Mouse (Mus musculus): ENCODE measurements around the gene Cryzl1.

The Cryzl1 gene

GRCm38 (mm10) chr16:91740184-91740917, 11.6 kb upstream of the Cryzl1 start:
- DNase-seq (ENCODE audit: low read depth, low spot score), result no peak

DNA sequence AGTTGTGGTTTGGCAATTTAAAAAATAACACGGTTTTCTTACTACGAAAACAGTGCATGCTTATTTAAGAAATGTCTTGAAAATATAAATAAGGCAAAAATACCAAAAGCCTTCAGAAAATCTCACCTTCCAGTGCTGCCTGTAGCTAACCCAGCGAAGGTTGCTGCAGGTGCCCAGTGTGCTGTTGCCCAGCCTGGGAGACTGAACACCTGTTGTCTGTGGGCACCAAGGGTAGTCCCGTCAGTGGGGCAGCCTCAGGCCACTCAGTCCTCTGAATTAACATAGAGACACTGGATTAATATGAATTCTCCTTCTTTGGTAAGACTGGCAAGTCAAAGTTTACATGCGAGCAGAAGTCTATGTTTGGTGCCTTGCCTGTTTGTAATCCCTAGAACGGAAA, 9.7 kb upstream of the Cryzl1 start:
- DNase-seq (ENCODE audit: low read depth, low spot score), result no peak

GRCm38 (mm10) chr16:91736046-91736816, 7.5 kb upstream of the Cryzl1 start:
- no peak for DNase-seq (ENCODE audit: low read depth, low spot score)

DNA sequence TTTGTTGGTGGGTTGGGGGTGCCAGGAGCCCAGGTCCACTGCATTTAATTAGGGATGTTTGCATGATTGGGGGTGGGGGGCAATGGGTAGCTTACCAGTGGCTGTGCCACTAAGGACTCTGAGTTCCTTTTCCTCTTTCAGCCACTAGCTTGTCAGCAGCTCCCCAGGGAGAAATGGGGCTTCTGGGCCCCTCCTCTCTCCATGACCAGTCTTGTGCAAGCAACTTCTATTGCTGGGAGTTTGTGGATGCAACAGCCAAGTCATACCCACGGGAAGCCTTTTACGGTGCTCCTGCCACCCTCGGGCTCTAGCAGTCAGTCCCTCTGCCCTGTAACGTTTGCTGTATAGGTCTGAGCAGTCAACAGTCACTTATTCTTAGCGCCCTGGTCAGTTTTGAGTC, 6.0 kb upstream of the Cryzl1 start:
- no peak for DNase-seq (ENCODE audit: low read depth, low spot score)

DNA sequence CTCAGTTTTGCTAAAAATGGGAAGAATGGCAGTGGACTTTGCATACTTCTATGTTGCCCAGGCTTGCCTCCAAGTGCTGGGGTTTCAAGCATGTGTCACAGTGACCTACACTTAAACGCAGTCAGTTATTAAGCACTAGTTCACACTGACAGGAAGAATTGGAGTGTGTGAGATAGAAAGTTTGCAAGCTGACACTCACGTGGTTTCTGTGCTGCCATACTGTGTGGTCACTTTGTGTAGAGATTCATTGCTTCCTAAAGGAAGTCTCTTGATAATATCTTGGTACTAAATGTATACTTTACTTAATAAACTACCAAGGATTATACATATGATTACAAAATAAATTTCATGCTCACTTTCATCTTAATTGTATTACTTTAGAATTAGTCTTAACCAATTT, 4.0 kb upstream of the Cryzl1 start:
- DNase-seq (ENCODE audit: low read depth, low spot score), result no peak

DNA sequence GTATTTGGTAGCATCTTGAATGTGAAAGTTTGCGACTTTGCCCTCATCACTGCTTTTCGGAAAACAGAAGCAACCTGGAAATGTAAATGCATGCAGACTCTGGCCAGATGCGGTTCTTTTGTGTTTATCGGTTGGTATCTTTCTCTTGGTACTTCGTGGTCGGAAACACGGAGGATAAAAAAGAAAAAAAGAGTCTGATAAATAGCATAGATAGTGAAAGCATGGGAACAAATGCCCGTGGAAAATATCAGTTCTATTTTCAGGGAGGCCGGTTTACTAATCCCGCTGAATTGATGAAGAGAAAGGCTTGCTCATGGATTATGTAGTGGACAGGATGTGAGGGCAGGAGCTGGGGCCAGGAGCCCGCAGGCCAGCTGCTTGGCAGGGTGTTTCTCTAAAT, 1.7 kb upstream of the Cryzl1 start:
- DNase-seq (ENCODE audit: low read depth, low spot score), result no peak

GRCm38 (mm10) chr16:91729821-91730441, 1.2 kb upstream of the Cryzl1 start:
- no peak for DNase-seq (ENCODE audit: low read depth, low spot score)

GRCm38 (mm10) chr16:91729066-91729482, 299 bp upstream of the Cryzl1 start, which contains the start of gene Itsn1:
Gene Itsn1, plus strand, starts transcription at chr16:91729281.
- DNase-seq (ENCODE audit: low read depth, low spot score), result peak; percentile 98

DNA sequence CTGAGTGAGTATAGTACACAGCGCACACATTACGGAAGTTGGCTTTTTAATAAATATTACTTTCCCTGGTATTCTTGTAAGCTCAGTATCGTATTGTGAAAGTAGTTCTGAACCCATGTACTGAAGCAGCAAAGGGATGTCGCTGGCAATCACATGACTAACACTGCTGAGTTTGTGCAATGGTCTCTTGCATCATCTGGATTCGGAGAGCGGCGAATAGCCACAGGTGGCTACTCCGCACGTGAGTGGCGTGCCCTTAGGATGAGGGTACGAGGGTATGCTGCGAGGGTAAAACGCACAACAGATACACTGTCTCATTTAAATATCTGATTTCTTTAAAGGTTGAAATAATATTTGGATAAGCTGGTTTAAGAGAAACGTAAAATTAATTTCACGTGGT, 1.3 kb downstream of the Cryzl1 start:
- no peak for DNase-seq (ENCODE audit: low read depth, low spot score)

DNA sequence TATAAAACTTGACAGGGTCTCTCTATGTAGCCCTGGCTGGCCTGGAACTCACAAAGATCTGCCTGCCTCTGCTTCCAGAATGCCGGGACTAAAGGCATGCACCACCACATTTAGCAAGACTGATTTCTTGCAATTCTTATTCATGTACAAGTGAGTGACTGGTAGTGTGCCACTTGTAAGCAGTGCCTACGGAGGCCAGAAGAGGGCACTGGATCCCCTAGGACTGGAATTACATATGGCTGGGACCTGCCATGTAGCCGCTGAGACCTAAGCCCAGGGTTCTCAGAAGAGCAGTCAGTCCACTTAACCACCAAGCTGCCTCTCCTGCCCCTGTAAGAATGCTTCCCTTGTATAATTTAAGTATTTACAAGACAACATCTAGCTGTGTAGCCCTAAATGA, 4.5 kb downstream of the Cryzl1 start:
- peak; percentile 43 for DNase-seq (ENCODE audit: low read depth, low spot score)

DNA sequence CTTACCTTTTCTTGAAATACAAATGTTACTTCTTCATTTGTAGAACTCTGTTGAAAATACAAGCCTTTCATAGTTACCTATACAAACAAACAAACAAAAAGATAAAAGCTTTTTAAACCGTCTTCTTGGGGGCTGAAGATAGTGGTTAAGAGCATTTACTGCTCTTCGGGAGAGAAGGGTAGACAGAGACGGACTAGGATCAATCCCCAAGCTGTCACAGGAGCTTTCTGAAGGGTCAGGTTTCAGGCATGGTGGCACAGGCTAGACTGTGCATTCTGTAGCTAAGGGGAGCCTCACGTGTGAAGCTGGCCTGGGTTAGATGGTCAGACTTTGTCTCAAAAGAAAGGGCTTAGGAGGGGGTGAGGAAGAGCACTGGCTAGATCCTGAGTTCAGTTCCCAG, 11.4 kb downstream of the Cryzl1 start:
- DNase-seq (ENCODE audit: low read depth, low spot score), result no peak

GRCm38 (mm10) chr16:91716927-91717349, 11.8 kb downstream of the Cryzl1 start:
- DNase-seq (ENCODE audit: low read depth, low spot score), result no peak

DNA sequence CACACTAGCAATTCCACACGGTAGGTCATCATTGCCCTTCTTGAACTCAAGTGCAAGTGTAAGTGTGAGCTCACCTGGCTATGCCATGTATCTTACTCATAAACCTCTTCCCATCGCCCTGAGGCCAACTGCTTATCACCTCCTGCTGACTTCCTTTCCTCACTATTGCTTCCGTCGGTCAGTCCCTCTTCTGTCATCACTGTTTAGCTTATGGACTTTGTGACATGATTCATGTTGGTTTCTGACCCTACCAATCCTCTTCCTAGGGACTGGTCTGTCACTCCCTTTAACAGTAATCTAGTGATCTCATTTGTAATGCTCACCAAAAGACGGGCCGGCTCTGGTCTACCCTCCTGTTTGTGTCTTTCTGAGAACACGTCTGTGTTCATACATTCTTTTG, 18.5 kb downstream of the Cryzl1 start:
- DNase-seq (ENCODE audit: low read depth, low spot score), result no peak

GRCm38 (mm10) chr16:91704603-91705340, 24.0 kb downstream of the Cryzl1 start:
- no peak for DNase-seq (ENCODE audit: low read depth, low spot score)

GRCm38 (mm10) chr16:91702771-91703188, 26.0 kb downstream of the Cryzl1 start:
- DNase-seq (ENCODE audit: low read depth, low spot score), result no peak

GRCm38 (mm10) chr16:91701908-91702307, 26.9 kb downstream of the Cryzl1 start:
- no peak for DNase-seq (ENCODE audit: low read depth, low spot score)

DNA sequence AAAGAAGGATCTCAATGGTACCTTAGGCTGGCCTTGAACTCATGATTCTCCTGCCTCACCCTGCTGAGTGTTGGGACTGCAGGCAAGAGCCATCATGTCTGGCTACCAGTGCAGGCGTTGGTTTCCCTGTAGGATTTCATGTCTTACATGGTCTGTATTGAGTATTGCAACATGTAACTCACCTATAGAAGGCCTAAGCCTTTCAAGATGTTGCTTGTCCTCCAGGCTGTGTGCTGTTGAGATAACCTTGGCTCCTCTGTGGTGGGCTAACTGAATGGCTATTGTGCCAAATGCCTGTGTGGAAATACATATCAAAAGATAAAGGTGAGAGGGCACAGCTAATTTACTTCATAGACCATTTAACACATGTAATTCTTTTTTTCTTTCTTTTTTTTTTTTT, 29.8 kb downstream of the Cryzl1 start:
- DNase-seq (ENCODE audit: low read depth, low spot score), result no peak

DNA sequence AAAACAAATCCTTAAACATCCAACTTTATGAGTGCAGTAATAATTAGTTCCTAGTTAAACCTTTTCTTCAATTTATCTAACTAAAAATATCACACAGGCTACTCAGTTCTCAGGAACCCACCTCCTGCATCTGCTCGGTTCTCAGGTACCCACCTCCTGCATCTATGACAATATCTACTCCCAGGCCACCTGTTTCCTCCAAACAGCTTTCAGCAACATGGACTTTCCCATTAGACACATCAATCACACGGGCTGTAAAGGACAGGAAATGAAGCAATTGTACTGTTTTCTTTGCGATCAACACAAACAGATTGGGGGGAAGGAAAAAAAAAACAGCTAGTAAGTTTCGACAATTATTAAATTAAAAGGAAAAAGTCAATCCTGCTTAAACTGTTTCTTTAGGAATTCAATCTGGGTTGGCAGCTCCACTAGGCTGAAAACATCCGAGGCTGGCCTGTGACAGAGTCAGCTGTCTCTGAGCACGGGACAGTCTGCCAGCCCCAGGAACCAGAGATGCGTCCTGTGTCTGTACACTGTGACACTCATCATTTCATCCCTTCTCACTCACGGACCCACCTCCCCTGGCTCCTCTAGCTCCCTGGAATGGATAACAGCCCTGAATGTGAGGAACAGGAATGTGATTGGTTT, 33.5 kb downstream of the Cryzl1 start:
- peak; percentile 13 for DNase-seq (ENCODE audit: low read depth, low spot score)

- peak; percentile 81 for DNase-seq (ENCODE audit: low read depth, low spot score)
Observed at GRCm38 (mm10) chr16:91694455-91695084, 34.2 kb downstream of the Cryzl1 start.

DNA sequence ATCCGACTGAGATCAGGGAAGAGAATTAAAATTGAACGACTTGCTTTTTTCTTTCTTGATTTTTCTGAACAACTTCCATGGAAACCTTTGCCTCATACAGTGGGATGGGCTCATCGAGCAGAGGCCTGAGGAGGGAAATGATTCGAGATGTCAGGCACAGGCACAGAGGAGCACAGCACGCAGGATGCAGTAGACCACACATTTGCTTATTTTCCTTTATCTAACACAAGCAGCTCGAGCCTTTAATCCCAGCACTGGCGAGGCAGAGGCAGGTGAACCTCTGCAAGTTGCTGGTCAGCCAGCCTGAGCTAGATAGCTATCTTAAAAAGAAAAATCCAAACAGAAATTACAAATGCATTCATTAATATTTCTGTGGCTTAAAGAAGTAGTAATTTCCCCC, 39.0 kb downstream of the Cryzl1 start:
- no peak for DNase-seq (ENCODE audit: low read depth, low spot score)

Data from forelimb bud, embryonic 11.5 days (tissue).